Mouse (Mus musculus): Measurements from ENCODE around the gene Hcls1. TPM values are rescaled to one million over a fixed set of nuclear protein-coding genes. Genes with fewer than 3 reads are reported as not detected.

Hcls1 gene
- total RNA-seq (2021): 1 to 10 TPM; 3.6 to 3.7 TPM
- long read RNA-seq, experiment 1, partial matches to known transcripts: 0 of 1 reads
- long read RNA-seq, experiment 1, other reads (novel, unspliced or antisense): 0 of 1 reads
- long read RNA-seq, experiment 2: 0 reads

DNA sequence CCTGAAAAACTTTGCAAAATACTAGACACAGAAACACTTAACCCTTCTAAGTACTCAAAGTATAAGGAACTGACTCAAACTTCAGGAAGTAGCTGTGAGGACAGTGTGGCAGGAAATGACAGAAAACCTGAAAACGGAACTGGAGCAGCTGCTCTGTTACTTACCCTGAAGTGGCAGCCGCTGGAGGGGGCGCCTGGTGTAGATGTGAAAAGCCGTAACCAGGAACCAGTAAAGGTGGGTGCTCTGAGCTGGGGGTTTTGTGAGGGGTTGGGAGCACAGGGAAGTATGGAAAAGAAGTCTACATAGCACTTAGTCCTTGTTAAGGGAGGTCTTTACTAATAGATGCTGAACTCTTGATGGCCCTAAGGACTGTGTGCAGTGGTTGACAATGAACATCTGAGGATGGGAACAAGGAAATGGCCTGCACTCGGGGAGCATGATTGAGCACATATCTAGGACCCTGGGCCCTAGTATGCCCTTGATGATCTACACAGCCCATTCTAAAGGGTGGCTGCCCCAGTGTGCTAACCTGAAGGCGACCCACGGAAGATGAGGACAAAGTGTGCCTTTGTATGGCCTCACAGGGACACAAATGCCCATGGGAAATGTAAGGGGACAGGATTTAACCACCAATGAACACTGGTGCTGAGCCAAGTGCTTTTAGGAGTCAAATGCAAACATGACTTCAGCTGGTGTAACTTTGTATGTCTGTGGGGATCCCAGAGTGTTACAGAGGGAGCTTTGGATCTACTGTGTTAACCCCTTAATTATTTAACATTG, at the start of gene Hcls1:
Hcls1 (plus strand) TSS at position 143 of the 780 bp plus-strand sequence.
- intact Hi-C loops (cut with DNase I): no loop called here

DNA sequence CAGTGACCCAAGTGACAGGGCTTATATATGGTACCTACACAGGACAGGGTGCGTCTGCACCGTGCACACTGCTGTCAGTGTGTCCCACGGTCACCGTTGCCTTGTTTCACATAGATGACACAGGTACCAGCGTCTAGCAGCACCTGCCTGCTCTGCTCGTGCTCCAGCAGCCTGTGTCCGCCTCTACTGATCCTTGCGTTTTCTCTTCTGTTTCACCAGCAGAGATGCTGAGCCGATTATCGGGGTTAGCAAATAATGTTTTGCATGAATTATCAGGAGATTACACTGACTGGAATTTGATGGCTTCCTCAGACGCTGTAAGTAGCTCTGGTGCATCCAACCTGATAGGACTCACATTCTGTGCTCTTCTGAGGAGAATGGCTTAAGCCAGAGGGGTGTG, 48.9 kb upstream of the Hcls1 start:
- H3K4me3 ChIP-seq: no peak overlapping the region
- no peak overlapping the region for H3K27ac ChIP-seq
- no peak for DNase-seq (ENCODE audit: extremely low spot score in 1 of 2, low spot score in 2 of 2)
- intact Hi-C loops (cut with DNase I): no loop called here
- no peak for TF ChIP-seq CTCF (IDR thresholded peaks at IDR 0.05)

More for the DNA sequence above, at the start of gene Hcls1:
- no peak for TF ChIP-seq CTCF (IDR thresholded peaks at IDR 0.05)
- no peak for DNase-seq (ENCODE audit: extremely low spot score in 1 of 2, low spot score in 2 of 2)
- Histone ChIP-seq H3K27ac (peak within 1 kb of the TSS; percentile 24; the same call in 1 of the 2 replicates), H3K4me3 (no peak within 1 kb of the TSS)

DNA sequence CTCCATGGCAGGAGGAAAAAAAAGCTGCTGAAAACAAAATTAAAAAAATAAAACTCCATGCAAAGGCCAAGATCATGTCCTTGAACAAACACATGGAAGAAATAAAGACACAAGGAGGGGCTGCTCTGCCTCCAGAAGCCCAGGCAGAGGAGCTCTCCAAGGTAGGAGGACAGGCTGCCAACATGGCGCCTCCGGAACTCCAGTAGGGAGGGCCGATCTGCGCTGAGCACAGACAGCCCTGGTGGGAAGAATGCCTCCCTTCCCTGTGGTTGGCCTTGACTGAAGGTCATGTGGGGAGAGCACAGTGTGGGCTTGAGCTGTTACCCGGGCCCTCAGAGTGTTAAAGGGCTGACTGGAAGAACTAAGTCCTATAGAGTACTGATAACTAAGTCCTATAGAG, 47.2 kb upstream of the Hcls1 start:
- Histone ChIP-seq H3K27ac (no peak overlapping the region), H3K4me3 (no peak overlapping the region)
- no peak for DNase-seq (ENCODE audit: extremely low spot score in 1 of 2, low spot score in 2 of 2)
- intact Hi-C loops (cut with DNase I): no loop called here
- no peak for TF ChIP-seq CTCF (IDR thresholded peaks at IDR 0.05)

DNA sequence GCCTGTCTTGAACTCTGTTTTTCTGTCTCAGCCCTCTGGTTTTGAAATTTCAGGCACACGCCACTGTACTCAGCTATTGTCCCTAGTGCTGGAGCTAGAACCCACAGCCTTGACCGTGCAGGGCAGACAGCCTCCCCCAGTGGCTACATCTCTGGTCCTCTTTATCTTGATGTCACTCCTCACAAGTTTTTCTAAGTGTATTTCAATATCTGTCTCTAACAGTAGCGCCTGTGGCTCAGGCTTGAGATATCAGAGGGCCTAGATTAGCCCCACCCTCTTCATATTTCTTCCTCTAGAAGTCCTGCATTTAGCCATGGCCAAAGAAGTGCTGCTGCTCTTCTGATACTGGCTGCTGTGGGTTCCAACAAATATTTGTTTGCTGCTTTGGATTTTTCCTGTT, 44.2 kb upstream of the Hcls1 start:
- DNase-seq (ENCODE audit: extremely low spot score in 1 of 2, low spot score in 2 of 2): no peak
- Histone ChIP-seq H3K27ac (no peak overlapping the region), H3K4me3 (no peak overlapping the region)
- intact Hi-C loops (cut with DNase I): no loop called here
- no peak for TF ChIP-seq CTCF (IDR thresholded peaks at IDR 0.05)

DNA sequence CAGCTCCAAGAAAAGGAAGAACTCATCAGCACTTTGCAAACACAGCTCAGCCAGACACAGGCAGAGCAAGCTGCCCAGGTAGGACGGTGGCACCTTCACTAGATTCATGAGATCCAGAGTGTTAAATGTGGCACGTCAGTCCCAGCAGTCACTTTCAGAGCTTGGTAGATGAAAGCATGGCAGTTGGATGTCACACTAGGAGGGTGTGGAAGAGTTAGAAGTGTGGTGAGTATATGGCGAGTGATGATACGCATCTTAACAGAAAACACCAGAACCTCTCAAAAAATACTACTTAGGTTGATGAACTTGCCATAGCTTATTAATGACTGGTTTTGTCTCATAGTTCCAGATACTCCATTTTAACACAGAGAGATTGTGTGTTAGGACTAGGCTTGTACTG, 43.4 kb upstream of the Hcls1 start:
- intact Hi-C loops (cut with DNase I): no loop called here
- H3K27ac ChIP-seq: no peak overlapping the region
- TF ChIP-seq CTCF (IDR thresholded peaks at IDR 0.05): no peak
- no peak for DNase-seq (ENCODE audit: extremely low spot score in 1 of 2, low spot score in 2 of 2)
- H3K4me3 ChIP-seq: no peak overlapping the region

DNA sequence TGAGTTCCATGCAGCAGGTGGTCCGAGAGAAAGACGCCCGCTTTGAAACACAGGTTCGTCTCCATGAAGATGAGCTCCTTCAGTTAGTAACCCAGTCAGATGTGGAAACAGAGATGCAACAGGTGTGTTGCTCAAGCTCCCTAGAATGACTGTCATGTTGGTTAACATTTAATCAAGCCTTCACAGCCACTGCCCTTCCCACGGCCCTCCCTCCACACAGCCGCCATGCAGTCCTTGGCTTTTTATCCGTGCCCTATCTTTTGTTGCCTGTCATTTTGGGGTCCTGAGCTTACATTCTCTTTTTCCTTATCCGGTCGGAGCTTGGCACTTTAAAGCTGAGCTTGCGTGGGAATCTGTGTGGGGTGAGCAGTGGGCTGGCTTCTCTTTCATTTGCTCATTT, 41.5 kb upstream of the Hcls1 start:
- intact Hi-C loops (cut with DNase I): no loop called here
- no peak for DNase-seq (ENCODE audit: extremely low spot score in 1 of 2, low spot score in 2 of 2)
- Histone ChIP-seq H3K27ac (no peak overlapping the region), H3K4me3 (no peak overlapping the region)
- TF ChIP-seq CTCF (IDR thresholded peaks at IDR 0.05): no peak

DNA sequence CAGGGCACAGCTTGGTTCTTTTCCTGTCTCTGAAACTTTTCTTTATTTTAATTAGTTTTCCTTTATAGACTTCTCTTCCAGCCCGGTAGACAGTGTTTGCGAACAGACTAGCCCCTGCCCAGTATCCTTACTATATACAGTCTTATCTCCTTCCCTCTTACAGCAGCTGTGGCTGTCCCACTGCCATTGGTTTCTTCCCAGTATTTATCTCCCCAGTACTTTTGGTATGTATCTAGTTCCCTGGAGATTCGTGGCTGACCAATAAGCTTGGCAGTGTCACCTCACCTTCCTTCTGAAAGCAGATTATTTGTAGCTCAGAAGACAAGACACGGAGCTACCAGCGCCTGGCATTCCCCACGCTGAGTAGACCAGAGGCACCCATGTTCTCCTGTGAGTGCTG, 38.1 kb upstream of the Hcls1 start:
- H3K27ac ChIP-seq: no peak overlapping the region
- no peak for DNase-seq (ENCODE audit: extremely low spot score in 1 of 2, low spot score in 2 of 2)
- H3K4me3 ChIP-seq: no peak overlapping the region
- TF ChIP-seq CTCF (IDR thresholded peaks at IDR 0.05): no peak
- intact Hi-C loops (cut with DNase I): no loop called here

DNA sequence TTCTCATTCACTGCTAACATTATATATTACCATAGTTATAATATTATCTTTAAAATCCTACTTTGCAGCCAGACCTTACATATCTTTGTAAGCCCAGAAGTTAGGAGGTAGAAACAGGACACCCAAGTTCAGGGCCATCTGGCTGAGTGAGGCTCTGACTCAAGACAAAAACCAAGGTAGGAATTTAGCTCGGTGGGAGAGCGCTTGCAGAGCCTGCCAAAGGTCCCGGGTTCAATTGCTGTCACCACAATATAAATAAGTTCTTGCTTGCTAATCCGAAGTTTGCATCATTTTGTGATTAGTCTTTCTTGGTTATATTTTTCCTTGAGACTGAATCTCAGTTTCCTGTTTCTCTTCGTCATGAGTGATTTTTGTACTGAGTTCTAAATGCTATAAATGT, 31.6 kb upstream of the Hcls1 start:
- DNase-seq (ENCODE audit: extremely low spot score in 1 of 2, low spot score in 2 of 2): no peak
- no peak for TF ChIP-seq CTCF (IDR thresholded peaks at IDR 0.05)
- Histone ChIP-seq H3K4me3 (no peak overlapping the region), H3K27ac (no peak overlapping the region)
- intact Hi-C loops (cut with DNase I): no loop called here

DNA sequence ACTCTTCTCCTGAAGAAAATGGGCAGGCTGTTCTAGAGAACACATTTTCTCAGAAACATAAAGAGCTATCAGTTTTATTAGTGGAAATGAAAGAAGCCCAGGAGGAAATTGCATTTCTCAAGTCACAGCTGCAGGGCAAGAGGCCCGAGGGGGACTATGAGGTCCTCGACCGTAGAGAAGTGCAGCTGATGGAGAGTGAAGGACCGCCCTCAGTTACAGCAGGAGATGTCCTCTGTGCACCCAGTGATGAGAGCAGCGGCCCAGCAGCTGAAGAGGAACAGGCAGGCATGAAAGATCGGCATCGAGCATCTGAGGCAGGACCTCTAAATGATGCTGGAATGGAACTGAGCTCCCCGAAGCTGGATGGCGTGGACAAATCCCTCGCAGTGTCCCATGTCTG, 22.9 kb upstream of the Hcls1 start:
- intact Hi-C loops (cut with DNase I): no loop called here
- no peak for DNase-seq (ENCODE audit: extremely low spot score in 1 of 2, low spot score in 2 of 2)
- no peak for TF ChIP-seq CTCF (IDR thresholded peaks at IDR 0.05)
- Histone ChIP-seq H3K4me3 (no peak overlapping the region), H3K27ac (no peak overlapping the region)

GRCm38 (mm10) chr16:36912311-36912710, 22.5 kb upstream of the Hcls1 start:
- Histone ChIP-seq H3K4me3 (no peak overlapping the region), H3K27ac (no peak overlapping the region)
- TF ChIP-seq CTCF (IDR thresholded peaks at IDR 0.05): no peak
- DNase-seq (ENCODE audit: extremely low spot score in 1 of 2, low spot score in 2 of 2): no peak
- intact Hi-C loops (cut with DNase I): no loop called here

DNA sequence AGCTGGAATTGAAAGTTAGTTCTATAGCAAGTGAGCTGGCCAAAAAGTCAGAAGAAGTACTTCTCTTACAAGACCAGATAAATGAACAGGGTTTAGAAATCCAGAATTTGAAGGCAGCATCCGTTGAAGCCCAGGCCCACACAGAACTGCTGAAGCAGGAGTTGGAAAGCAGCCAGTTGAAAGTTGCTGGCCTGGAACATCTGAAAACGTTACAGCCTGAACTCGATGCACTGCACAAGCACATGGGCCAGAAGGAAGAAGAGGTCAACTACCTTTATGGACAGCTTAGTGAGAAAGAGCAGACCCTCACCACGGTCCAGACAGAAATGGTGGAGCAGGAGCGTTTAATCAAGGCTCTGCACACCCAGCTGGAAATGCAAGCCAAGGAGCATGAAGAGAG, 20.6 kb upstream of the Hcls1 start:
- no peak overlapping the region for H3K27ac ChIP-seq
- no peak for DNase-seq (ENCODE audit: extremely low spot score in 1 of 2, low spot score in 2 of 2)
- TF ChIP-seq CTCF (IDR thresholded peaks at IDR 0.05): no peak
- no peak overlapping the region for H3K4me3 ChIP-seq
- intact Hi-C loops (cut with DNase I): no loop called here

GRCm38 (mm10) chr16:36918505-36918904, 16.3 kb upstream of the Hcls1 start:
- Histone ChIP-seq H3K27ac (peak overlapping the region; percentile 24; the same call in 1 of the 2 replicates), H3K4me3 (no peak overlapping the region)
- intact Hi-C loops (cut with DNase I): no loop called here
- no peak for DNase-seq (ENCODE audit: extremely low spot score in 1 of 2, low spot score in 2 of 2)
- no peak for TF ChIP-seq CTCF (IDR thresholded peaks at IDR 0.05)

DNA sequence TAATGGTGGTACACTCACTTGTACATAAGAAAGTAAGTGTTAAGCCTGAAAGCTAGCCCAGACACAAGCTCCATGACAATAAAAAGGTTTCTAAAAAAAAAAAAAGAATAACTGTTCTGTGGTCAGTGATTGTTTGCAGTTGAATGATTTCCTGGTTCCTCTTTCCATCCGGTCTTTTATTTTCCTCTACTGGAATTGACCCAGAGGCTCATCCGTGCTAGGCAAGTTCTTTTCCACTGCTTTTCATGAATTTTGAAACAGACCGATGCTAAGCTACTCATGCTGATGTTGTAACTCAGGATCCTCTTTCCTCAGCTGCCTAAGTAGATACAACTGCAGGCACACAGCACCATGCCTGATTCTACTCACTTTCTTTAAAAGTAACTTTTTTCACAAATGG, 14.4 kb upstream of the Hcls1 start:
- DNase-seq (ENCODE audit: extremely low spot score in 1 of 2, low spot score in 2 of 2): no peak
- Histone ChIP-seq H3K27ac (no peak overlapping the region), H3K4me3 (no peak overlapping the region)
- intact Hi-C loops (cut with DNase I): loop anchor here (2.0 kb wide), 1 partner anchor 90 kb away; the partner anchor contains the start of gene Polq
- TF ChIP-seq CTCF (IDR thresholded peaks at IDR 0.05): no peak

Data from left cerebral cortex, adult 2 months (tissue).